Mouse (Mus musculus): ENCODE data around the gene Pbdc1. TPM values are rescaled to one million over a fixed set of nuclear protein-coding genes. Genes with fewer than 3 reads are reported as not detected.
"Not testable (repeated sequence)": the region's sequence is repeated elsewhere in the genome, so short reads cannot be mapped to it uniquely, and the experiment has no call there.

Gene Pbdc1
- 56.9 and 109 TPM in 2 replicates for polyA plus RNA-seq (2014; fragmentation: Nextera tagmentation; extraction: Ambion mirVana)

DNA sequence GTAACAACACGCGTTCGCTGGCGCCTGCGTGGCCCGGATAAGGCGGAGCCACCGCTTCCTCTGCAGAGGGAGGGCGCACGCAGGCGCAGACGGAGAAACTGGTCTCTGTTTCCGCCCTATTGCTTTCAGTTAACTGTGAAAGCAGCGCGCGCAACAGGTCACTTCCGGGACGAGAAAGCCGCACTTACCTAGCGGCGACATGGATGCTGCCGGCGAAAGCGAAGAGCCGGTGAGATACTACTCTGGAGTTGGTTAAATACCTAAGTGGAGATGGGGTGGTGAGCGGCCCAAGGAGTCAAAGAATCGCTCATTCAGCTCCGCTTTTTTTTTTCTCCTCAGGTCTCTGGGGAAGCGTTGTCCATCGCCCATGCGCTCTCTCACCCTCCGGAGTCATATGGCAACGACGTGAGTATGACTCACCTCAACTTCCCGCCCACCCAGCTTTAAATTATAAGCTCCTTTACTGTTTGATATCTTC, at the start of gene Pbdc1:
Pbdc1 (plus strand) TSS at position 142 of the 478 bp plus-strand sequence.
- no peak within 1 kb of the TSS for H3K27ac ChIP-seq (ENCODE audit: low read depth, low read length)
- peak within 1 kb of the TSS; percentile 62 for H3K4me2 ChIP-seq (replicated peaks; ENCODE audit: low read depth, low read length)
- peak within 1 kb of the TSS; percentile 55 for H3K4me3 ChIP-seq (ENCODE audit: low read length)
- H3K36me3 ChIP-seq (ENCODE audit: control insufficient read depth, insufficient read depth, low read length) = peaks cover 6% of the 10 kb centered on the region; the same call in 1 of the 2 replicates
- H3K4me1 ChIP-seq (ENCODE audit: control insufficient read depth, insufficient read depth, low read length) = 0 out of 2 replicates have a peak, but pooled peaks cover 2% of the 10 kb centered on the region
- H3K9me3 ChIP-seq (ENCODE audit: control insufficient read depth, low read length) = no peaks in the 10 kb centered on the region
- peak within 1 kb of the TSS; percentile 65 for H3K9ac ChIP-seq (ENCODE audit: low read depth, low read length)
- ATAC-seq (ENCODE audit: low FRiP score, low TSS enrichment) = peak; percentile 99
- WGBS = 2% methylated on average over 35 of the region's 35 CpGs
- H3K27me3 ChIP-seq (ENCODE audit: control insufficient read depth, insufficient read depth, low read length) = no peaks in the 10 kb centered on the region

DNA sequence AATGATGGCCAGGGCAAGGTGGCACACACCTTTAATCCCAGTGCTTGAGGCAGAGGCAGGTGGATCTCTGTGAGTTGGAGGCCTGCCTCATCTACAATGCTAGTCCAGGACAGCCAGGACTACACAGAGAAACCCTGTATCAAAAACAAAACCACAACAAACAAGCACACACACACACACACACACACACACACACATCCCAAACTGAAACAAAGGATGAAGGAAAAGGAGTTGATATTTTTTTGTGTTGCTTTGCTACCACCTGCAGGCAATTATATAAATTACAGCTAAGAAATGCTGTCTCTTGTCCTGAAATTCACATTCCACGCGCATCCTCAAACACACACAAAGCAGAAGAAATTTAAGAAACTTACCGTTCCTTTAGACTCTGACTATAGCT, 41.9 kb upstream of the Pbdc1 start:
- whole genome bisulfite sequencing = 92% methylated on average over 3 of the region's 3 CpGs
- H3K4me3 ChIP-seq (ENCODE audit: low read length) = no peak overlapping the region
- no peaks in the 10 kb centered on the region for H3K27me3 ChIP-seq (ENCODE audit: control insufficient read depth, insufficient read depth, low read length)
- H3K4me2 ChIP-seq (replicated peaks; ENCODE audit: low read depth, low read length) = no peak overlapping the region
- H3K9me3 ChIP-seq (ENCODE audit: control insufficient read depth, low read length) = no peaks in the 10 kb centered on the region
- H3K9ac ChIP-seq (ENCODE audit: low read depth, low read length) = no peak overlapping the region
- H3K27ac ChIP-seq (ENCODE audit: low read depth, low read length) = no peak overlapping the region
- no peaks in the 10 kb centered on the region for H3K4me1 ChIP-seq (ENCODE audit: control insufficient read depth, insufficient read depth, low read length)
- no peak for ATAC-seq (ENCODE audit: low FRiP score, low TSS enrichment)
- peaks cover under 1% of the 10 kb centered on the region; the same call in 1 of the 2 replicates for H3K36me3 ChIP-seq (ENCODE audit: control insufficient read depth, insufficient read depth, low read length)

DNA sequence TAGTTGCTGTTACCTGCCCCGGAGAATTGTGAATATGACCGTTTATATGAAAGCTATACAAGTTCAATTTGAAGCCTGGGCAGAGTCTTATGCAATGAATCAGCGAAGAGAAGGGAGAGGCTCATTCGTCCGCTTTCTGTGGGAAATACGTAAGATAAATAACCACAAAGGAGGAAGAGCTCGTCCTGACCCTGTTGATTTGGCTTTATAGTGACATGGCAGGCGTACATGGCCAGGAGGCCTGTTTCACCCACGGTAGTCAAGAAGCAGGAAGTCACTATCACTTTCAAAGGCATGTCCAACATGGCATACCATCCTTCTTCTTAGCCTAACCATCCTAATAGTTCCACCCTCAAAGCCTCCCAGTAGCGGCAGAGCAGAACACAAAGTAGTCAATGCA, 15.3 kb upstream of the Pbdc1 start:
- Histone ChIP-seq H3K4me3 (ENCODE audit: low read length) (no peak overlapping the region), H3K36me3 (ENCODE audit: control insufficient read depth, insufficient read depth, low read length) (peaks cover 60% of the 10 kb centered on the region)

DNA sequence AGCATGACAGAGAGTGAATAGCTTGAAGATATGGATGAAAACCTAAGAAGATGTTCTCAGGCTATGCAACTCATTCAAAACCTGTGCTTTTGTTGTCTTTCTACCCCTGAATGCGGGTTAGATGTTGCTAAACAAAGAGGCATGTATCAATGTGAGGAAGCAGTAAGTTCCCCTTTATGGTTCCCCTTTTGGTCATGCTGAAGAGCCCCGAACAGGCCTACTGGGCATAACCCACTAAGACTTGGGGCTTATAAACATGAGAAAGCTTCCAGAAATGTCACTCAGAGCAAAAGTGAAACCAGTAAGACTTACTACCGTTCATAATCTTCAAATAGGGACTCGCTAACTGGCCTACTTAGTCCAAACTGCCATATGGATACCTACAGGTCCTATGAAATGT, 14.8 kb upstream of the Pbdc1 start:
- Histone ChIP-seq H3K9me3 (ENCODE audit: control insufficient read depth, low read length) (no peaks in the 10 kb centered on the region), H3K9ac (ENCODE audit: low read depth, low read length) (no peak overlapping the region), H3K27me3 (ENCODE audit: control insufficient read depth, insufficient read depth, low read length) (no peaks in the 10 kb centered on the region), H3K4me3 (ENCODE audit: low read length) (no peak overlapping the region), H3K4me1 (ENCODE audit: control insufficient read depth, insufficient read depth, low read length) (no peaks in the 10 kb centered on the region), H3K27ac (ENCODE audit: low read depth, low read length) (no peak overlapping the region), H3K4me2 (replicated peaks; ENCODE audit: low read depth, low read length) (no peak overlapping the region), H3K36me3 (ENCODE audit: control insufficient read depth, insufficient read depth, low read length) (peaks cover 56% of the 10 kb centered on the region)
- no peak for ATAC-seq (ENCODE audit: low FRiP score, low TSS enrichment)
- WGBS = 92% methylated on average over 4 of the region's 4 CpGs

More for the DNA sequence above, 15.3 kb upstream of the Pbdc1 start:
- no peak for ATAC-seq (ENCODE audit: low FRiP score, low TSS enrichment)
- no peaks in the 10 kb centered on the region for H3K9me3 ChIP-seq (ENCODE audit: control insufficient read depth, low read length)
- no peaks in the 10 kb centered on the region for H3K27me3 ChIP-seq (ENCODE audit: control insufficient read depth, insufficient read depth, low read length)
- 93% methylated on average over 10 of the region's 10 CpGs for WGBS
- no peak overlapping the region for H3K4me2 ChIP-seq (replicated peaks; ENCODE audit: low read depth, low read length)
- H3K9ac ChIP-seq (ENCODE audit: low read depth, low read length) = no peak overlapping the region
- no peak overlapping the region for H3K27ac ChIP-seq (ENCODE audit: low read depth, low read length)
- H3K4me1 ChIP-seq (ENCODE audit: control insufficient read depth, insufficient read depth, low read length) = no peaks in the 10 kb centered on the region

DNA sequence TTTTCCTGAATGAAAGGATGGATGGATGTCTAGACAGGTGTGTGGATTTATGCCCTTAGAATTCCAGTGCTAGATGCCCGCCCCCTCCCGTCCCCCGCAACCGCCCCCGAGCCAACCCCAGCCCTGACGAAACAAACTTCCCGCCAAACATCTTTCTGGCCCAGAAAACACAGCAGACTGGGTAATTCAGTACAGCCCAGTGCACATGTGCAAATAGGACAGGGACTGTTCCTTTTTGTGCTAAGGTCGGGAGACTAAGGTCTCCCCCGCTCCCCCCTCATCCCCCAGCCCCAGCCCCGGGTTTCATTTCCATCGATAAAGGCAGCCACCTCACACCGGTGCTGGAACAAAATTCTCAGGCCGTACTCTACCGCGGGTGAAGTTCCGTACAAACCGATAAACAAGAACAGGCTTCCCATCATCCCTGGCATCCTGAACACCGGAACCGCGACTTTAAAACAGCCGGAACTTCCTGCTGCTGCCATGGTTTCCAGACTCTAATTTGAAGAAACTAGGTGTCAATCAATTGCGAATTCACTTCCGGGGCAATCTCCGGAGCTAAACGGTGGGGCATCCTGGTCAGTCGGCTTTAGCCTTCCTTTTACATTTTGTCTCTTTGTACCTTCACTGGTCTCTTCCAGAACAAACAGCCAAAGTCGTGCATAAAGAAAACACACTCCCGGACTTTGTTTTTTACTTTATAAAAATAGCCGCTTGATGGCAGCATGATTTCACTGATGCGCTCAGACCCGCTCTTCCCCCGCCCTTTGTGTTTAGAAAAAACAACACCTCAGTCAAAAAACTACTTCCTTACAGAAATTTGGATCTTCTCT, 9.7 kb upstream of the Pbdc1 start:
- peak; percentile 96 for ATAC-seq (ENCODE audit: low FRiP score, low TSS enrichment)
- peak overlapping the region; percentile 65; the same call in 1 of the 2 replicates for H3K27ac ChIP-seq (ENCODE audit: low read depth, low read length)

DNA sequence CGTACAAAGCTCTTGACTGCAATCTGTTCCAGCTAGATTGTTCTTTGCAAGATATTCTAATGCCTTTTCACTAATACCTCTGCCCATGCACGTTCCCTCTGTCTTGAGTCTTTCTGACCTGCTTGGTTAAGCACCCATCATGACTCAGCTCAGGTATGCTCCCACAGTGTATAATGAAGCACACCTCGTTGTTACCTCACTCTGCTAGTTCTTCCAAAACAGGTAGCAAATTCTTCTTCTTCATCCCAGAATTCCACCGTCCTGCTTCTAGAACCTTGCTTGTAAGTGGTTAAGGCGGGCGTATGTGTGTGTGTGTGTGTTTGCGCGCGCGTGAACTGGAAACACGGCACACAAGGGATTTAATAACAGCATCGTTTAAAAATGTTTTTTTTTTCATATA, 405 bp upstream of the Pbdc1 start:
- ATAC-seq (ENCODE audit: low FRiP score, low TSS enrichment) = peak; percentile 62; the same call in 1 of the 2 replicates
- Histone ChIP-seq H3K9me3 (ENCODE audit: control insufficient read depth, low read length) (no peaks in the 10 kb centered on the region), H3K36me3 (ENCODE audit: control insufficient read depth, insufficient read depth, low read length) (peaks cover 5% of the 10 kb centered on the region; the same call in 1 of the 2 replicates), H3K4me2 (replicated peaks; ENCODE audit: low read depth, low read length) (peak overlapping the region; percentile 53), H3K27me3 (ENCODE audit: control insufficient read depth, insufficient read depth, low read length) (no peaks in the 10 kb centered on the region), H3K27ac (ENCODE audit: low read depth, low read length) (no peak overlapping the region), H3K4me1 (ENCODE audit: control insufficient read depth, insufficient read depth, low read length) (0 out of 2 replicates have a peak, but pooled peaks cover 2% of the 10 kb centered on the region), H3K4me3 (ENCODE audit: low read length) (peak overlapping the region; percentile 55), H3K9ac (ENCODE audit: low read depth, low read length) (peak overlapping the region; percentile 59)
- WGBS = 5% methylated on average over 12 of the region's 12 CpGs

More for the DNA sequence above, 9.7 kb upstream of the Pbdc1 start:
- peak overlapping the region; percentile 63 for H3K4me3 ChIP-seq (ENCODE audit: low read length)
- H3K4me2 ChIP-seq (replicated peaks; ENCODE audit: low read depth, low read length) = peak overlapping the region; percentile 55
- H3K27me3 ChIP-seq (ENCODE audit: control insufficient read depth, insufficient read depth, low read length) = no peaks in the 10 kb centered on the region
- H3K9ac ChIP-seq (ENCODE audit: low read depth, low read length) = peak overlapping the region; percentile 60
- 1% methylated on average over 32 of the region's 32 CpGs for WGBS
- H3K4me1 ChIP-seq (ENCODE audit: control insufficient read depth, insufficient read depth, low read length) = no peaks in the 10 kb centered on the region
- no peaks in the 10 kb centered on the region for H3K9me3 ChIP-seq (ENCODE audit: control insufficient read depth, low read length)
- H3K36me3 ChIP-seq (ENCODE audit: control insufficient read depth, insufficient read depth, low read length) = peaks cover 28% of the 10 kb centered on the region

DNA sequence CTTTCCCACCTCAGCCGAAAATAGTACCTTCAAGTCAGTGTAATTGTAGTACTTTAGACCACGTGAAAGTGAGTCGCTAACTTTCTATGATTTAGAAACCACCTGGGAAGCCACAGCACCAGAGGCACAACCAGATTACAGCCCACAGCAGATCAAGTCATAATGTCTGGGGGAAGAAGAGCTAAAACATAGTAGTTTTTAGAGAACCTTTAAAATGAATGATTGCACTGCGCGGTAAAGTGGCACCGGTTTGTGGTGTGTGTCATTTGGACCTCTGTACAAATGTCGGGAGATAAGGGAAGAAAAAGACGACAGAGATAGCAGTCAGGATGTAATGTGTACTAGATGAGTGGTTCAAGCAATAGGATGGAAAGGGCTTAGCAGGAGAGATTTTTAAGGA, 540 bp downstream of the Pbdc1 start:
- H3K9me3 ChIP-seq (ENCODE audit: control insufficient read depth, low read length) = no peaks in the 10 kb centered on the region
- H3K4me2 ChIP-seq (replicated peaks; ENCODE audit: low read depth, low read length) = peak overlapping the region; percentile 62
- H3K27me3 ChIP-seq (ENCODE audit: control insufficient read depth, insufficient read depth, low read length) = no peaks in the 10 kb centered on the region
- peaks cover 6% of the 10 kb centered on the region; the same call in 1 of the 2 replicates for H3K36me3 ChIP-seq (ENCODE audit: control insufficient read depth, insufficient read depth, low read length)
- no peak overlapping the region for H3K27ac ChIP-seq (ENCODE audit: low read depth, low read length)
- 0 out of 2 replicates have a peak, but pooled peaks cover 2% of the 10 kb centered on the region for H3K4me1 ChIP-seq (ENCODE audit: control insufficient read depth, insufficient read depth, low read length)
- H3K9ac ChIP-seq (ENCODE audit: low read depth, low read length) = peak overlapping the region; percentile 65
- 14% methylated on average over 8 of the region's 8 CpGs for WGBS
- peak; percentile 8; the same call in 1 of the 2 replicates for ATAC-seq (ENCODE audit: low FRiP score, low TSS enrichment)
- H3K4me3 ChIP-seq (ENCODE audit: low read length) = peak overlapping the region; percentile 55

DNA sequence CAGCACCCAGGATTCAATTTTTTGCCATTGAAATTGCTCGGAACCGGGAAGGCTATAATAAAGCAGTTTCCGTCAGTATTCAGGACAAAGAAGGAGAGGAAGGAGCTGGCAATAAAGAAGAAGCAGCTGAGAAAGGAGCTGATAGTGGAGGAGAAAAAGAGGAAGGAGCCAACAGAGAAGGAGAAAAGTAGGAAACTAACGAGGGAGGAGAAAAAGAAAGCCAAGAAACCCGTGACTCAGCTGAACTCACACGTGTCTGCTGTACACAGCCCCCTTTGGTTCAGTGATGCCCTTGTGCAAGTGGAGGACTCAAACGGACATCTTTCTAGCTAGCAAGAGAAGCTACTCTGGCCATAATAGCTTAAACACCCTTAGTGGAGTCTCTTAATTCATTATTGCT, 3.5 kb downstream of the Pbdc1 start:
- not testable (repeated sequence) for ATAC-seq (ENCODE audit: low FRiP score, low TSS enrichment); H3K27ac ChIP-seq (ENCODE audit: low read depth, low read length); H3K4me3 ChIP-seq (ENCODE audit: low read length); H3K4me1 ChIP-seq (ENCODE audit: control insufficient read depth, insufficient read depth, low read length); H3K9ac ChIP-seq (ENCODE audit: low read depth, low read length); H3K27me3 ChIP-seq (ENCODE audit: control insufficient read depth, insufficient read depth, low read length); H3K36me3 ChIP-seq (ENCODE audit: control insufficient read depth, insufficient read depth, low read length); H3K4me2 ChIP-seq (replicated peaks; ENCODE audit: low read depth, low read length); H3K9me3 ChIP-seq (ENCODE audit: control insufficient read depth, low read length)
- 92% methylated on average over 7 of the region's 7 CpGs for WGBS

DNA sequence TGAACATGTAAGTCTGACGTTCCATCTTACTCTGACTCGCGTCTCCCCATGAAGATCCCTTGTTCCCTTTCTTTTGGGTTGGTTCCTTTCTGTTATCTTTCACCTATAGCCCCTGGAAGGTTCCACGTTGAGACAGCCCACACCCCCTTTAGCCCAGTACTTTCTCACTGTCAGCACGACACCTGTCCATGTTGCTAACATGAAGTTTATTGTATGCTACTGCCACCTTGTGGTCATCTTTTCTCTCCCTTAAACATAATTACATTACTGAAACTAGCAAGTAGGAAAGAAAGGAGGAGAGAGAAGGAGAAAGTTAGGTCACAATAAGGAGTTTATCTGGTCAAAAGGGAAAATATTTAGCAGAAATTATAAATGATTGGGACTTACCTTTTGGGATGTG, 24.6 kb downstream of the Pbdc1 start:
- Histone ChIP-seq H3K4me3 (ENCODE audit: low read length) (no peak overlapping the region), H3K4me1 (ENCODE audit: control insufficient read depth, insufficient read depth, low read length) (no peaks in the 10 kb centered on the region), H3K27ac (ENCODE audit: low read depth, low read length) (no peak overlapping the region), H3K9ac (ENCODE audit: low read depth, low read length) (no peak overlapping the region), H3K9me3 (ENCODE audit: control insufficient read depth, low read length) (no peaks in the 10 kb centered on the region), H3K36me3 (ENCODE audit: control insufficient read depth, insufficient read depth, low read length) (no peaks in the 10 kb centered on the region), H3K4me2 (replicated peaks; ENCODE audit: low read depth, low read length) (no peak overlapping the region), H3K27me3 (ENCODE audit: control insufficient read depth, insufficient read depth, low read length) (no peaks in the 10 kb centered on the region)
- no peak for ATAC-seq (ENCODE audit: low FRiP score, low TSS enrichment)
- 41% methylated on average over 5 of the region's 5 CpGs for WGBS
